Mouse (Mus musculus) megakaryocyte, embryonic 14.5 days (primary cell): ENCODE data around the gene Kdelr1.

Experiments used
- FLI1 ChIP-seq: IDR thresholded peaks from 2 replicates; pipeline ENCODE4 v1.6.1; 2012; ENCODE audit warnings: low read length, inconsistent platforms, mixed read lengths
- GATA1 ChIP-seq: IDR thresholded peaks from 3 replicates; pipeline ENCODE4 v1.6.1; 2012; ENCODE audit warnings: mixed read lengths, low read length, inconsistent platforms, borderline replicate concordance

DNA sequence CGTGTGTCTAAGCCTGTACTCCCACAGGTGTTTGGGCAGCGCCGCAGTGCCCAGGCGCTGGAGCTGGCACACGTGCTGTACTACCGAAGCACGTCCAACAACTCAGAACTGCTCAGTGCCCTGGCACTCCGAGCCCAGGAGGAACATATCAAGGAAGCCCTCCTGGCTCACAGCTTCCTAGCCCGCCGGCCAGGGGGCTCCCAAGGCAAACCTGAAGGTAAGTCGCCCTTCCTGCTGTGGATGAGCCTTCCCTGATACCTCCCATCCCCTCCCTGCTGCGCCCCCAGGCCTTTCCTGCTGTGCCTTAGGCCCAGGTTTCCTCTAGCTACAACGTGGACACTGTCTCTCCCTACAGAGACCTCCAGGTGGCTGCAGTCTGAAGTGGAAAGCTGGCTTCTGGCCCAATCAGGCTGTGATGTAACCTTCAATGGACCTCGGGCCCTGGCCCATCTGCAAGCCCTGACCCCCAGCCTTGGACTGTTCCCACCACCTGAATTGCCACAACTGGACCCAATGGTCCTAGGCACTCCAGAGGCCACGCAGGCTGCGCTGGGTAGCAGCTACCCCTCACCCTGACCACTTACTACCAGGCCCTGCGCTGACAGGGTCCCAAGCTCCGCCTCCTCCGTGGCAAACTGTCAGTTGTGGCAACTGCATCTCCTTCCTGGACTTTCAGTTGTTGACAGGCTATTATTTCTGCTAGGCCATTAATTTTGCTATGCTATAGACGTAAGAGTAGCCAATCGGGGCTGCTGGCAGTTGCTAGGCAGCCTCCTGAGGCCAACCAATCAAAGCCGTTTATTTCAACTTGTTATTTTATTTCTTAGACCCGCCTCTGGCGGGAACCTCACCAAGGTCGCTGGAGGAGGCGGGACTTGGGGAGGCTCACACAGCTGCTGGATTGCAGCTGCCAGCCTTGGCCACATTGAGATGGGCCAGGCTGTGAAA lies 43.8 kb downstream of the Kdelr1 start:
- TF ChIP-seq GATA1, result no peak
- no peak for TF ChIP-seq FLI1
